Mouse (Mus musculus): ENCODE results near the gene Gpc4.

The Gpc4 gene

DNA sequence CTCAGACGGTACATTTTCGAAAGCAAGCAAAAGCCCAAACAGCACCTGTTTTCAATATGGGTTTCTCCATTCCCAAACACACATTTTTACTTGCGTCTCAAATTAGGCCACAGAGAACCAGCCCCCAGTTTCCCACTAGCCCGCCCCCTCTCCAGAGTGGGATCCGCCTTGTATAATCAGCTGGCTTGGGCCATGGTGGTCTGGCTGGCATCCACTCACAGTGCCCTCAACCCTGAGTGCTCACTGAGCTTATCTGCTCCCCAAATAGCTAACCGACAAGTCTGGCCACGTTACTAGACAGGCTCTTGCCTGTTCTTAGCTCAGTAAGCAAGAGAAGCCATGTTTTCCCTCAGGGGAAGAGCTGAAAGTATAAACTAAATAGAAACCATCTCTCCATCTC lies 134.9 kb downstream of the Gpc4 start:
- no peak for DNase-seq (ENCODE audit: low read depth, low spot score)

GRCm38 (mm10) chrX:52017660-52018059 lies 147.4 kb downstream of the Gpc4 start:
- peak; percentile 66 for DNase-seq (ENCODE audit: low read depth, low spot score)

All from mesoderm, embryonic 11.5 days (tissue).